9 mouse cellular contexts compared by ENCODE assay signal in the genomic region with DNA sequence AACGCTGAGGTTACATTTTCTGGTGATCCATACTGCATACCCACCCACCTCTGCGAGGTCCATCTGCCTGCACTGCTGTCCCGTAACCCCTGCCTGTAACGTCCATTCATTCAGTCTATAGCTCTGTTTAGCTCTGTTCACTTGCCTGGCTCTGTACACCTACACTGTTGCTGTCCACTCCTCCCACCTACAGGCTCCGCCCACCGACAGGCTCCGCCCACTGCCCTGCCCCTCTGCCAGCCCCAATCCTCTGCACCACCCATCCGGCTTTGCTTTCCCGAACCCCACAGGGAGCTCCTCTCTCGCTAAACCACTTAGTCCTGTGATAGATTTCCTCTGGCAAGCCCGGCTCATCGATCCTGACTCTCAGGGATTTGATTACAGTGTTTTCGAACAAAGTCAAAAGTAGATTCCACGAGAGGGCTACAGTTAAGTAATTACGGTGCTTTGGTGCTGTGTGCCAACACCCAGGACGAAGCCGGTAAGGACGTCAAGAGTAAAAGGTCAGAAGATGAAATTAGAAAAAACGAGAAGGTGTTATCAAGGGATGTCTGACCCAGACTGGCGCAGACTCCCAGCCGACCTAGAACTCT.
DNase-seq lines count a peak whose midpoint lies in the region; ATAC-seq and TF ChIP-seq lines count a peak whose summit lies in the region.
"Had no signal": no experiment of that assay in that cellular context is flagged by ENCODE, and none has a peak within 500 bp of the region (broad histone marks: within the 10 kb centered on the region; RNA-seq: fewer than 3 reads in every experiment).

No protein-coding gene starts in this region.

- H3K4me3 ChIP-seq in lung, postnatal 0 days (ENCODE audit: low read depth, low read length) = no peak overlapping the region
- no peak overlapping the region for H3K4me3 ChIP-seq in embryonic facial prominence, embryonic 11.5 days (ENCODE audit: low read depth, low read length)
- no peak overlapping the region for H3K4me3 ChIP-seq in forebrain, embryonic 15.5 days

- peak; percentile 44 for ATAC-seq in lung, postnatal 0 days
- ATAC-seq in embryonic facial prominence, embryonic 11.5 days (replicated peaks; ENCODE audit: insufficient number of reproducible peaks, low FRiP score, low TSS enrichment, low read depth) = peak; percentile 42; the same call in 1 of the 2 replicates
- no peak for ATAC-seq in forebrain, embryonic 15.5 days (replicated peaks)

- no peaks in the 10 kb centered on the region for H3K4me1 ChIP-seq in lung, postnatal 0 days (ENCODE audit: insufficient read depth, low read depth, low read length)
- H3K4me1 ChIP-seq in embryonic facial prominence, embryonic 11.5 days (ENCODE audit: control insufficient read depth, insufficient read depth, low read length) = peaks cover 3% of the 10 kb centered on the region; the same call in 1 of the 2 replicates
- H3K4me1 ChIP-seq in forebrain, embryonic 15.5 days = no peaks in the 10 kb centered on the region

- H3K36me3 ChIP-seq in lung, postnatal 0 days (ENCODE audit: insufficient read depth, low read length) = no peaks in the 10 kb centered on the region
- H3K36me3 ChIP-seq in embryonic facial prominence, embryonic 11.5 days (replicated peaks; ENCODE audit: control insufficient read depth, insufficient read depth, low read depth, low read length) = no peaks in the 10 kb centered on the region
- H3K36me3 ChIP-seq in forebrain, embryonic 15.5 days = no peaks in the 10 kb centered on the region

- 37% methylated on average over 21 of the region's 21 CpGs for WGBS in lung, postnatal 0 days
- 36% methylated on average over 21 of the region's 21 CpGs for WGBS in embryonic facial prominence, embryonic 11.5 days
- 40% methylated on average over 21 of the region's 21 CpGs for WGBS in forebrain, embryonic 15.5 days

- no peak for DNase-seq in lung, postnatal 0 days (ENCODE audit: low spot score)
- no peak for DNase-seq in lung, postnatal 25 days (ENCODE audit: low spot score)
- DNase-seq in embryonic facial prominence, embryonic 11.5 days (ENCODE audit: low spot score) = peak; percentile 44
- DNase-seq in kidney, adult 9 months = peak; percentile 12
- DNase-seq in retina, postnatal 1 day = peak; percentile 39
- DNase-seq in frontal cortex, postnatal 10 days (ENCODE audit: low spot score in 2 of 2) = no peak
- no peak for DNase-seq in ovary, adult 18-20 months (ENCODE audit: low spot score)
- DNase-seq: right cerebral cortex, postnatal 14 days had no signal

- H3K4me2 ChIP-seq in lung, postnatal 0 days (replicated peaks; ENCODE audit: low read depth, low read length) = no peak overlapping the region
- H3K4me2 ChIP-seq in embryonic facial prominence, embryonic 11.5 days (ENCODE audit: low read depth, low read length) = no peak overlapping the region
- no peak overlapping the region for H3K4me2 ChIP-seq in forebrain, embryonic 15.5 days (replicated peaks)

- H3K9ac ChIP-seq in lung, postnatal 0 days (replicated peaks; ENCODE audit: low read depth) = no peak overlapping the region
- H3K9ac ChIP-seq in embryonic facial prominence, embryonic 11.5 days (replicated peaks; ENCODE audit: low read length) = no peak overlapping the region
- no peak overlapping the region for H3K9ac ChIP-seq in forebrain, embryonic 15.5 days (replicated peaks)

- H3K9me3 ChIP-seq in lung, postnatal 0 days (ENCODE audit: low read length) = no peaks in the 10 kb centered on the region
- H3K9me3 ChIP-seq in embryonic facial prominence, embryonic 11.5 days (replicated peaks; ENCODE audit: control insufficient read depth, low read length) = no peaks in the 10 kb centered on the region
- H3K9me3 ChIP-seq in forebrain, embryonic 15.5 days = no peaks in the 10 kb centered on the region

- H3K27ac ChIP-seq in lung, postnatal 0 days (ENCODE audit: low read length) = no peak overlapping the region
- no peak overlapping the region for H3K27ac ChIP-seq in embryonic facial prominence, embryonic 11.5 days (replicated peaks; ENCODE audit: low read depth, low read length)
- H3K27ac ChIP-seq in forebrain, embryonic 15.5 days (replicated peaks) = no peak overlapping the region

- TF ChIP-seq CTCF in lung, postnatal 0 days (IDR thresholded peaks at IDR 0.05) = no peak

- no peak for TF ChIP-seq EP300 in lung, postnatal 0 days (IDR thresholded peaks at IDR 0.05)

- H3K27me3 ChIP-seq in lung, postnatal 0 days (replicated peaks; ENCODE audit: insufficient read depth, low read length) = no peaks in the 10 kb centered on the region
- no peaks in the 10 kb centered on the region for H3K27me3 ChIP-seq in embryonic facial prominence, embryonic 11.5 days (ENCODE audit: control insufficient read depth, insufficient read depth, low read length)
- H3K27me3 ChIP-seq in forebrain, embryonic 15.5 days = no peaks in the 10 kb centered on the region

Comparison
In these comparisons a context has a peak if more than half of its experiments do, and no peak if none do; other contexts are left out.
1. DNase-seq: peak in embryonic facial prominence, embryonic 11.5 days (single experiment), kidney, adult 9 months (single experiment) and retina, postnatal 1 day (single experiment); none in lung, postnatal 0 days (single experiment), lung, postnatal 25 days (single experiment), frontal cortex, postnatal 10 days (0 of 2) and ovary, adult 18-20 months (single experiment).